Mouse (Mus musculus): ENCODE results near the gene Frmd4a.

- no peak for TF ChIP-seq CTCF (IDR thresholded peaks at IDR 0.05; ENCODE audit: low read depth)
- TF ChIP-seq EP300 (IDR thresholded peaks at IDR 0.05; ENCODE audit: low read depth): no peak
These were observed 284.2 kb downstream of the Frmd4a start for GRCm38 (mm10) chr2:4301692-4302091.

Measured in heart, postnatal 0 days (tissue).